Mouse (Mus musculus): ENCODE data around the gene Rtp2.

Gene Rtp2

GRCm38 (mm10) chr16:23932294-23932693 lies at the start of gene Rtp2:
Gene Rtp2, minus strand, starts transcription at chr16:23932394.
- peak; percentile 39 for DNase-seq (ENCODE audit: inconsistent ontology term)

GRCm38 (mm10) chr16:23980991-23981720 lies 49.0 kb upstream of the Rtp2 start:
- DNase-seq (ENCODE audit: inconsistent ontology term) = peak; percentile 36

- peak; percentile 28 for DNase-seq (ENCODE audit: inconsistent ontology term)
Measured at GRCm38 (mm10) chr16:23980201-23980870, 48.1 kb upstream of the Rtp2 start.

- DNase-seq (ENCODE audit: inconsistent ontology term) = no peak
Measured at GRCm38 (mm10) chr16:23979446-23979845, 47.3 kb upstream of the Rtp2 start.

- no peak for DNase-seq (ENCODE audit: inconsistent ontology term)
Measured at GRCm38 (mm10) chr16:23978495-23978894, 46.3 kb upstream of the Rtp2 start.

DNA sequence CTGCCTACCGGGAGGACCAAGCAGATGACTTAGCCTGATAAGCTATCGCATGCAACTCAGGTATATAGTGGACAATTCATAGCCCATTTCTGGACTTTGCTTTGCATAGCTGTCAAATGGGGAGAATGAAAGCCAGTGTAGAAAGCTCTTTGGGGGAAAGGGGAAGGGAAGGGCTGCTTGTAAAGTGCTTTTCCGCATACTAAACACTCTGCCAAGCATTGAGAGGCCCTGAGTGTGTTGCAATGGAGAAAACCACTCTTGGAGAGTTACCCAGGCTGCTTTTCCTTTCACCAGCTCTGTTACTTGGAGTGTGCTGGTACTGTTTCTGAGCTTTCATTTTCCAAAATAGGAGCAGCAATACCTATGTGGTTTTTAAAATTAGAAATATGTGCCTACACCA lies 45.5 kb upstream of the Rtp2 start:
- DNase-seq (ENCODE audit: inconsistent ontology term) = no peak

GRCm38 (mm10) chr16:23976196-23976595 lies 44.0 kb upstream of the Rtp2 start:
- DNase-seq (ENCODE audit: inconsistent ontology term) = no peak

DNA sequence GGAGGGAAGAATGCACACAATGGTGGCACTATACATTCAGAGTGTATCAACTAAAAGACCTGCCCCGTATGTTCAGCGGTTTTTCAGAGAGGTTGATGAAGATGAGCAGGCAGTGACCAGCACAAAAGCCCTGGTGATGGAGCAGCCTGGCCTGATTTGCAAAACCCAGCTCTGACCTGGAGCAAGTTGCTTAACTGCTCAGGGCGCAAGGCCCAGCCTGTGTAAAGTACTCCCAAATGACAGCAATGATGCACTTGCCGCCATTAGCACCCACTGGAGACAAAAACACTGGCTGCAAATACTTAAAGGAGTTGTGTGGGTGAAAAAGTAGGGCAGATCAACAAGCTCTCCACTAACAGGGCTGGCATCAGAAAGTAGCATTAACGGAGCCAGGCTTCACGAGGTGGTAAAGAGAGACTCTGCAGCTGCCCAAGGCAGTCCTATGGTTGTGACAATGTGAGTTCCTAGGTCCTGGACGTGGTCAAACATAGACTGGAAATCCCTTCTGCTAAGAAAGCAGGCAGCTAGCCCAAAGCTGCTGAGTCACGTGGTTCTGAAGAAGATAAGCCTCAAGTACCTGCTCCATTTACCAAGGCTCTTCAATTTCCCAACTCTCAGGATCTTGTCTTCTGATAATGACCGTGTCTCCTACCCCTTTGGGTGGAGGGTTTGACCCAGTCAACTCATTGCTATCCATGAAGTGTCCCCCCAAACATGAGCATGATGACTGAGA lies 41.6 kb upstream of the Rtp2 start:
- DNase-seq (ENCODE audit: inconsistent ontology term) = no peak

DNA sequence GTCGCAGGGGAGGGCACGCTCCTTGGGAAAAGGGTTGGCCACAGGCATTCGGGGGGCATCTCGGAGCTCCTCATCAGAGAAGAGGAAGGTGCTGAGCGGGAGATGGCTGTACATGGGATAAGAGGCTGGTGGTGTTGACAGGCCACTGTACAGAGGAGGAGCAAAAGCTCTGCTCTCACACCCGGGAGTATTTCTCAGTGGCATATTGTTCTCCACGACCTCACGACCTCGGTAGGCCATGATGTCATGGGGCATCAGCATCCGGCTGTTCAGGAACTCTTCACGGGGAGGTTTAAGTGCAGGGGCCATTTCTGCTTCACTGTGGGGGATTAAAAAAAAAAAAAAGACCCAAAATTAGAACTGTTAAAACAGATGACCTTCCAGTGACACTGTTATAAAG lies 40.7 kb upstream of the Rtp2 start:
- no peak for DNase-seq (ENCODE audit: inconsistent ontology term)

DNA sequence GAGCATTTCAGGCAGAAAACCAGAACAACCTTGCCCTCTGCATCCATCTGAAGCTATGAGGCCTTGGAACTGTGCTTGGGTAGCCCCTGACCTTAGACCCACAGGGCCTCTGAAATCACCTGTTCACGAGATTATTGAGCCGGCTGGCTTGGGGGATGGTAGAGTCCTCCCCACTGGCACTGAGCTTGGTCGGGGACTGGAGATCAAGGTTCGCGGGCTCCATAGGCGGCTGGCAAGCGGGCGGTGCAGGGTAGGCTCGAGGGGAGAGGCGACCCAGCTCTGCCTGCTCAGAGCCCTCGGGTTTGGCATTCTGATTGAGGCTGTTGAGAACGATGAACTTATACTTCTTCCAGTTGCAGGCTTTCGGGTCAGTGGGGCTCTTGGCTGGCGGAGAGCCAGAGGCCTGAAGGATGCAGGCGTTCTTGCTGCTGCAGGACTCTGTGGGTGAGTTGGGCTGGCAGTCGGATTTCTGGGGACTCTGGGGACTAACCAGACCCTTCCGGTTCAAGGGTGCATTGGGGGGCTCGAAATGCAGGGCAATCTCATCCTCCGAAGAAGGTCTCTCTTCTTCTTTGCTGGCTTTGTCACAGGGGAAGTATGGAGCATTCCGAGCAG lies 40.0 kb upstream of the Rtp2 start:
- no peak for DNase-seq (ENCODE audit: inconsistent ontology term)

DNA sequence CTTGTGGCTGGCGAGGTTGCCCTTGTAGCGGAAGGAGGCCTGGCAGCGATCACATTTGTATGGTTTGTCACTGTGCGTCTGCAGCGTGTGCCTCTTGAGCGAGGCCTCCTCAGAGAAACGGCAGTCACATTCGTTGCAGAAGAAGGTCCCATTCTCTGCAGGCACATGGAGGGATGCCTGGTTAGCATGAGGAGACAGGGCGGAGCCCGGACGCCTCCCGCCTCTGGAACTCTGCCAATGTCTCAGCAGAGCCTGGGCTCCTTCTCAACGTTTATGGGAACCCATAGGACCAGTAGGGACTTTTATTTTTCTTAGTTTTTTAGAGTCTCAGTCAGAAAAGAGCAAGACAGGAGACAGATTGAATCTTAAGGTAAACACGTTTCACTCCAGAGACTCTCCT lies 37.7 kb upstream of the Rtp2 start:
- DNase-seq (ENCODE audit: inconsistent ontology term) = no peak

DNA sequence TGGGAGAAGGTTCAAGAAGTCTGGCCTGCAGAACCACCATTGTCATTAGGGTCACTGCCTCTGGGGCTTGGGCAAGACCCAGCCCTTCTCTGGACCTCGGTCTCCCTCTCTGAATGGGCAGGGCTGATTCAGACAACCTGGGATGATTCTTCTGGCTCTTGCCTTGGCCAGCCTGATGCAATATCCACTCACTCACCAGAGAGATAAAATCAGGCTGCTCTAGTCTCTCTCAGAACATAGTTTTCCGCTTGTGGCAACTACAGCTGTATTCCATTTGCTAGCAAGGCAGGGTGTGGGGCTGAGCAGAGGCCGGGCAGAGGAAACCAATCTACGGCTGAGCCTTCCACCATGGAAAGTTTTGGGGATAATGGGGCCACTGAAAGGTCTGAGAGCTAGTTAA lies 36.7 kb upstream of the Rtp2 start:
- no peak for DNase-seq (ENCODE audit: inconsistent ontology term)

- no peak for DNase-seq (ENCODE audit: inconsistent ontology term)
Measured at GRCm38 (mm10) chr16:23967301-23967700, 35.1 kb upstream of the Rtp2 start.

DNA sequence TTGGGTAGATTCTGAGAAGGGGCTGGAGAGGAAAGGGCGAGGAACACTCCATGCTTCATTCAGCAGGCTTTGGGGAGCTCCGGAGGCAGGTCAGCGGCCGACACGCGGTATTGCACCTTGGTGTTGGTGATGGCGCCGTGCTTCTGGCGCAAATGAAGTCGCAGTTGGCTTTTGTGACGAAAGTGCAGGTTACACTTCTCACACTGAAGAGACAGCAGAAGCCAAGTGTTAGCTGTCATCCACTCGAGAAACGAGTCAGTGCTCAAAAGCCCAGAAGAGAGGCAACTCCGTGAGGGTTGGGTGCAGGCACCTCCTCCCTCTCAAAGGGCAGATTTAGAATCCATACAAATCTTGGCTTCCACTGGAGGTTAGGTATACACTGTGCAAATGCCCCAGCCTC lies 33.9 kb upstream of the Rtp2 start:
- DNase-seq (ENCODE audit: inconsistent ontology term) = no peak

DNA sequence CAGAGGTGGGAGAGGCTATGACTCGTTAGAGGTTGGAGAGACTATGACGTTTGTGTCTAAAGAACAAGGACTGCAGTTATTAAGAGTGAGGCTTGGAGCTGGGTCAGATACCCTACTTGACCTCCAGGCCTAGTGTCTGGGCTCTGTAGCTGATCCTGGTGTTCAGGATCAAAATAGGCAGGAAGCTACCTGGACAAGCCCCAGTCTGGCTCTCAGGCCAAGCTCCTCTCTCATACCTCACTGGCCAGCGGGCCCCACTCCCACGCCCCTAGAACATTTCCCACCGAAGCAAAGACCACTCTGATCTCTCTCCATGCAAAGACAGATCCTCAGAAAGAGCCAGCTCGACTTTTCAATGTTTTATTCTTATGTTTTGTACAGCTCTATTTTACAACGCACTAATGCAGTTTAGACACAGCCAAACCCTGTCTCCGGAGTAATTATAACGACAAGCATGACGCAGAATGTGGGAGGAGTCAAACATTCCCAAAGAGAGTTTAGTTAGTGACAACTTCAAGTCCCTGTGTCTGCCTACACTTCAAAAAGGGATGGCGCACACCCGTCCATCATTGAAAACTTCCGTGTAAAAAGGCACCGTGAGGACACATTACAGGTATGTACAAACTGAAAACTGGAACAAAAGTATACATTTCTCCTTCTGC lies 32.6 kb upstream of the Rtp2 start:
- DNase-seq (ENCODE audit: inconsistent ontology term) = no peak

GRCm38 (mm10) chr16:23963896-23964668 lies 31.9 kb upstream of the Rtp2 start:
- DNase-seq (ENCODE audit: inconsistent ontology term) = peak; percentile 72

DNA sequence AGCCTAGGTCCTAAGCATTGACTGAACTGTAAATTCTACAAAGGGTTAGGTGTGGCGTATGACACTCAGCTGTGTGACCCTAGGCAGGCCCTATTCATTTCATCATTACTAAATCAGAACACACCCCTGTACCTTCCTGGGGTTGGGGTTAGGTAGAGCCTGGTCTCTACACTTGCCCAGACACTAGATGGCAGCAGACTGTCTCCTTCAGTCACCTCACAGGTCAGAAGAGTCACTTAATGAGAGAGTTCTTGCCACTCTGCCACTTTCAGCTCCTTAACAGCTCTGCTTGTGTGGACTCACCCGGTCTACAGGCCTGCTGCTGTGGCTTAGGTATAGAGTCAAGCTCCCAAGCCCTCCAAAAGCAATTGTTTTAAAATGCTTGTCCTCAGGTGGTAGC lies 30.2 kb upstream of the Rtp2 start:
- no peak for DNase-seq (ENCODE audit: inconsistent ontology term)

DNA sequence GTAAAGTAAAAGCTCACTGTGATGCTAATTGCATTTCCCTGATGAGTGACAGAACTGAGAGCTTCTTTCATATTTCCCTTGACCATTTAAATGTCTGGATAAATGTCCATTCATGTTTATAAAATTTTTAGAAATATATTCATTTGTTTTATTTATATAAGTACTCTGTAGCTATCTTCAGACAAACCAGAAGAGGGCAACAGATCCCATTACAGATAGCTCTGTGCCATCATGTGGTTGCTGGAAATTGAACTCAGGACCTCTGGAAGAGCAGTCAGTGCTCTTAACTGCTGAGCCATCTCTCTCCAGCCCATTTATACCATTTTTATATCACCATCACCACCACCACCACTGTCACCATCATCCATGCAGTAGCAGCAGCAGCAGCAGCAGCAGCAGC lies 26.7 kb upstream of the Rtp2 start:
- no peak for DNase-seq (ENCODE audit: inconsistent ontology term)

DNA sequence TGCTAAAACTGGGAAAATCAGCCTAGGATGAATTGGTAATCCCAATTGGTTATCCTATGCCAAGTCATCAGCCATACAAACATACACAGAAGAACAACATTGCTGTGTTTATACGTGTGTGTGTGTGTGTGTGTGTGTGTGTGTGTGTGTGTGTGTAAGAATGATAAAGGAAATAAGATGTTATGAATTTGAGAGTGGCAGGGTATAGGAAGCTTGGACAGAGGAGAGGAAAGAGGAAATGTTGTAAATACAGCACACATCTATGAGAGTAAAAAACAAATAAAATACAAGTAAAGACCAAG lies 21.7 kb upstream of the Rtp2 start:
- DNase-seq (ENCODE audit: inconsistent ontology term) = no peak

GRCm38 (mm10) chr16:23953189-23953958 lies 21.2 kb upstream of the Rtp2 start:
- peak; percentile 59 for DNase-seq (ENCODE audit: inconsistent ontology term)
